Mouse (Mus musculus) thymus, adult 2 months (tissue): Measurements from ENCODE around the gene Sema6d. TPM values are rescaled to one million over a fixed set of nuclear protein-coding genes. Genes with fewer than 3 reads are reported as not detected.

Source experiments
- DNase-seq: peaks from one replicate; pipeline ENCODE4 v3.0.0; 2021
- H3K27ac ChIP-seq: fragments of 200-500 bp; 2 replicates; pipeline ENCODE4 v1.5.1; 2012; ENCODE audit warnings: low read length, control low read depth; ENCODE audit not compliant: control insufficient read depth, insufficient read depth
- H3K27me3 ChIP-seq: fragments of 200-500 bp; 2 replicates; pipeline ENCODE4 v1.6.1; 2012; ENCODE audit warnings: mild to moderate bottlenecking, low read length, moderate library complexity, mixed read lengths; ENCODE audit not compliant: control insufficient read depth, insufficient read depth
- H3K36me3 ChIP-seq: fragments of 200-500 bp; 2 replicates; pipeline ENCODE4 v1.6.1; 2012; ENCODE audit warnings: mild to moderate bottlenecking, low read length, moderate library complexity; ENCODE audit not compliant: control insufficient read depth, insufficient read depth
- H3K4me1 ChIP-seq: fragments of 200-500 bp; replicated peaks from 2 replicates; pipeline ENCODE4 v1.6.1; 2012; ENCODE audit warnings: low read length; ENCODE audit not compliant: control insufficient read depth, insufficient read depth
- H3K4me3 ChIP-seq: fragments of 200-500 bp; 2 replicates; pipeline ENCODE4 v1.5.1; 2012; ENCODE audit warnings: mild to moderate bottlenecking, low read length, control low read depth, moderate library complexity; ENCODE audit not compliant: control insufficient read depth, insufficient read depth
- CTCF ChIP-seq: fragments of 200-500 bp; IDR thresholded peaks from 2 replicates; pipeline ENCODE4 v1.5.1; 2012; ENCODE audit warnings: mild to moderate bottlenecking, control low read depth, low read length, moderate library complexity, borderline replicate concordance; ENCODE audit not compliant: control insufficient read depth, poor library complexity, insufficient read depth; ENCODE audit errors: extremely low read depth
- POLR2A ChIP-seq: fragments of 200-500 bp; IDR thresholded peaks from 2 replicates; pipeline ENCODE4 v1.6.1; 2012; ENCODE audit warnings: mild to moderate bottlenecking, low read length, control low read depth, moderate library complexity; ENCODE audit not compliant: control insufficient read depth, poor library complexity, insufficient read depth; ENCODE audit errors: extremely low read depth
- WGBS: fragments of 180-500 bp; shearing (Covaris S2); methylation state at CpG from one replicate; pipeline ENCODE4 v1.1.7; 2018; 5-methylcytosine and 5-hydroxymethylcytosine counted together
- polyA plus RNA-seq: library from polyadenylated mRNA; depleted of rRNA; stranded (reverse); fragments of >200 nt; gene quantifications from 2 replicates; pipeline ENCODE4 v1.2.3, GENCODE M21; 2012

Sema6d gene
- polyA plus RNA-seq, 1 experiment = 4.6 TPM

GRCm38 (mm10) chr2:124616746-124617145, 527.0 kb downstream of the Sema6d start:
- no peak for DNase-seq
- WGBS = 77% methylated on average over 4 of the region's 4 CpGs
- no peaks in the 10 kb centered on the region for H3K36me3 ChIP-seq
- H3K27ac ChIP-seq = no peak overlapping the region
- no peaks in the 10 kb centered on the region for H3K27me3 ChIP-seq
- no peaks in the 10 kb centered on the region for H3K4me1 ChIP-seq
- no peak overlapping the region for H3K4me3 ChIP-seq
- TF ChIP-seq POLR2A (no peak), CTCF (no peak)

DNA sequence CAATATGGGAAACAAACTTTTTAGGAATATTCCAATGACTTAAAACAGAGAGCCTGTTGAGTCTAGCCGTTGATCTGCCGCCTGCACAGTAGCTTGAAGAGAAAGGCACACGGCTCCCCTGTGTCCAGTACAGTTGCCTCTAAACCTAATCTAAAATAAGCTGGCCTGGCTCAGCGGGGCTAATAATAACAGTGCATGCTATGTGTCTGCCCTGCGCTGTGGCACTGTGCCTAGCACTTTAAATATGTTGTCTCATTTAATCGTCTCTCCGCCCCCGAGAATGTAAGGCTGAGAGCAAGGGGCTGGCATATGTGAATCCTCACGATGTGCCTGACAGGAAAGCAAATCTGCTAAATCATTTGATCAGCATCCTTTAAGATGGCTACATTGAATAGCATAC, 527.7 kb downstream of the Sema6d start:
- DNase-seq = no peak
- no peaks in the 10 kb centered on the region for H3K27me3 ChIP-seq
- no peaks in the 10 kb centered on the region for H3K36me3 ChIP-seq
- H3K27ac ChIP-seq = no peak overlapping the region
- WGBS = 89% methylated on average over 9 of the region's 9 CpGs
- H3K4me1 ChIP-seq = no peaks in the 10 kb centered on the region
- no peak for TF ChIP-seq CTCF
- no peak for TF ChIP-seq POLR2A
- no peak overlapping the region for H3K4me3 ChIP-seq

- Histone ChIP-seq H3K4me3 (no peak overlapping the region), H3K36me3 (no peaks in the 10 kb centered on the region), H3K27me3 (no peaks in the 10 kb centered on the region), H3K27ac (no peak overlapping the region), H3K4me1 (no peaks in the 10 kb centered on the region)
- no peak for DNase-seq
- 95% methylated on average over 5 of the region's 5 CpGs for WGBS
- TF ChIP-seq POLR2A = no peak
- no peak for TF ChIP-seq CTCF
Observed at GRCm38 (mm10) chr2:124618091-124618490, 528.3 kb downstream of the Sema6d start.

DNA sequence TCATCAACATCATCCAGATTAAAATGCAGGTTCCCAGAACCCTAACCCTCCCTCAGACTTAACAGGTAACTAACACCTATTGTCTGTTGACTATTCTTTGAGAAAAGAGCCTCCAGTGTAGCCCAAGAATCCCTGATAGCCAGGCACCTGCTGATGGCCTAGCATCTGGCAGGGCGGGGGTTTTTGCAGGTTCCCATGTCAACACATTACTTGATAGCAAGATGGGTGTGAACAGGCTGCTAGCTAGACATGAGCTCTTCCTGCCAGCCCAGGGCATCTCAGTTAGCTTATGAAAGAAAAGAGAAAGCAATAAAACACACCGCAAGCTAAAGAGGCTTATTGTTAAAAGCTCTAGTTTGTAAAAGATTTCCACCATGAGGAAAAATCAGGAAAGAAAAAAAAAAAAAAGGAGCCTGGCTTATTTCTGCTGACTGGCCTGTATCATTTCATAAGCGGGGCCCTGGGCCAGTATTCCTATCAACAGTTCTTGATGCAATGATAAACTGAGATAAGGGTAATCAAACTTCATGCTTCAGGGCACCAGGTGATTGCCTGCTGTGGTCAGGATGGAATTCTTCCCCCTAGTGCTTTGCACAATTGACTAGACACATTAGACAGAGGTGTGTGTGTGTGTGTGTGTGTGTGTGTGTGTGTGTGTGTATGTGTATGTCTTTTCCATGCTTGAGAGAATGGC, 528.9 kb downstream of the Sema6d start:
- 97% methylated on average over 3 of the region's 3 CpGs for WGBS
- TF ChIP-seq CTCF (no peak), POLR2A (no peak)

GRCm38 (mm10) chr2:124620470-124620869, 530.7 kb downstream of the Sema6d start:
- Histone ChIP-seq H3K4me3 (no peak overlapping the region), H3K36me3 (no peaks in the 10 kb centered on the region), H3K27me3 (no peaks in the 10 kb centered on the region), H3K4me1 (no peaks in the 10 kb centered on the region), H3K27ac (no peak overlapping the region)
- no peak for TF ChIP-seq CTCF
- no peak for TF ChIP-seq POLR2A
- 66% methylated on average over 6 of the region's 6 CpGs for WGBS
- DNase-seq = no peak

More for the DNA sequence above, 528.9 kb downstream of the Sema6d start:
- H3K4me1 ChIP-seq = no peaks in the 10 kb centered on the region
- DNase-seq = no peak
- no peak overlapping the region for H3K27ac ChIP-seq
- H3K36me3 ChIP-seq = no peaks in the 10 kb centered on the region
- no peaks in the 10 kb centered on the region for H3K27me3 ChIP-seq
- no peak overlapping the region for H3K4me3 ChIP-seq

GRCm38 (mm10) chr2:124621972-124622621, 532.3 kb downstream of the Sema6d start:
- Histone ChIP-seq H3K27me3 (no peaks in the 10 kb centered on the region), H3K27ac (no peak overlapping the region), H3K36me3 (no peaks in the 10 kb centered on the region), H3K4me3 (no peak overlapping the region), H3K4me1 (no peaks in the 10 kb centered on the region)
- 31% methylated on average over 6 of the region's 6 CpGs for WGBS
- no peak for DNase-seq
- no peak for TF ChIP-seq POLR2A
- no peak for TF ChIP-seq CTCF
